Mouse (Mus musculus): ENCODE results near the gene Lrif1.
"Not testable (repeated sequence)": the region's sequence is repeated elsewhere in the genome, so short reads cannot be mapped to it uniquely, and the experiment has no call there.

Lrif1 gene

GRCm38 (mm10) chr3:106684830-106685229 is at the start of gene Lrif1:
Gene Lrif1, plus strand, starts transcription at chr3:106684987.
- in situ Hi-C loops (cut with MboI, MseI) = no loop called here

GRCm38 (mm10) chr3:106672811-106673210 is 12.0 kb upstream of the Lrif1 start:
- in situ Hi-C loops (cut with MboI, MseI) = not testable (repeated sequence)

- in situ Hi-C loops (cut with MboI, MseI) = no loop called here
These were observed 594 bp downstream of the Lrif1 start for GRCm38 (mm10) chr3:106685381-106685780.

- in situ Hi-C loops (cut with MboI, MseI) = loop anchor here (5.0 to 10.0 kb wide), 2 partner anchors 234 to 343 kb away; no protein-coding TSS in a partner anchor
These were observed 36.7 kb downstream of the Lrif1 start for GRCm38 (mm10) chr3:106721397-106722027.

- in situ Hi-C loops (cut with MboI, MseI) = loop anchor here (5.0 to 10.0 kb wide), 2 partner anchors 235 to 343 kb away; no protein-coding TSS in a partner anchor
These were observed 37.5 kb downstream of the Lrif1 start for GRCm38 (mm10) chr3:106722028-106722945.

GRCm38 (mm10) chr3:106755898-106756297 is 71.1 kb downstream of the Lrif1 start:
- in situ Hi-C loops (cut with MboI, MseI) = no loop called here

GRCm38 (mm10) chr3:106771834-106772233 is 87.0 kb downstream of the Lrif1 start:
- in situ Hi-C loops (cut with MboI, MseI) = no loop called here

GRCm38 (mm10) chr3:106785130-106785529 is 100.3 kb downstream of the Lrif1 start:
- in situ Hi-C loops (cut with MboI, MseI) = loop anchor here (10.0 kb wide), 1 partner anchor 250 kb away; the partner anchor contains the start of gene Kcna3

Measured in T-helper 1 cell (primary cell).